Mouse (Mus musculus) ES-E14 (cell line): ENCODE measurements around the gene Ankrd10.

ENCODE experiments used
- MAFK ChIP-seq: IDR thresholded peaks from 2 replicates; pipeline ENCODE4 v1.6.1; 2014; ENCODE audit warnings: mild to moderate bottlenecking, low read depth, low read length, inconsistent platforms; ENCODE audit not compliant: insufficient read depth
- ZC3H11A ChIP-seq: IDR thresholded peaks from 2 replicates; pipeline ENCODE4 v1.6.1; 2012; ENCODE audit warnings: low read depth, mild to moderate bottlenecking, inconsistent platforms, low read length, borderline replicate concordance

DNA sequence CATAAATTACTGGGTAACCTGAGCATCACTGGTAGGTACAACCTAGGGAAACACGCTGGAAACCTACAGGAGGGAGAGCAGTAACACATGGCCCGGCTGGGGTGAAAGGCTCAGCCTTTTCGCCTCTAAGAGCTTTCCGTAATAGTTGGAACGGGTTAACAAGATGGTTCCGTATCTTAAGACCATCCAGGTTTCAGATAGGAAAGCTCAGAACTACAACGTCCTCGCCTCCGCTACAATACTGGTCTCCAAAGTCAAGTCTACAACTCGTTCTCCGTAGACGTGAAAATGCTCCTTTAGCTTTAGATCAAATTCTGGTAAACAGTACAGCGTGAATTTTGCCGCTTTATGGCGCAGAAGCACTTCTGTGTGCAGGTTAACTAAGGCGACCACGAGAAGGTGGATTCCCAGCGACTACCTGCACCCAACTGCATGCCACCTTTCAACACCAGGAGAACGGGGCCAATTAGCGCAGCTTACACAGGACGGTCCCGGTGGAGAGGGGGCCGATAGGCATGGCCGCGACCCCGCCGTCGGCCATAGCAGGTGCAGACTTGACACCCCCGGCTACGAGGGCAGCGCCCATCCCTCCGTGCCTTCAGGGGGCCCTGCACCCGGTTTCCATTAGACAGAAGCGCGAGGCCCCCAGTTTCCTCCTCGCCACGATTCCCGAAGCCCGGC is 1.1 kb downstream of the Ankrd10 start:
- no peak for TF ChIP-seq ZC3H11A
- no peak for TF ChIP-seq MAFK
